Mouse (Mus musculus) testis, adult 2 months (tissue): ENCODE data around the gene Bcl2l11.

ENCODE experiments used
- CTCF ChIP-seq: fragments of 200-500 bp; IDR thresholded peaks from 2 replicates; pipeline ENCODE4 v1.5.1; 2012; ENCODE audit warnings: low read depth, mild to moderate bottlenecking, inconsistent platforms, low read length, moderate library complexity; ENCODE audit not compliant: control insufficient read depth, insufficient read depth, insufficient replicate concordance
- POLR2A ChIP-seq: fragments of 200-500 bp; IDR thresholded peaks from 2 replicates; pipeline ENCODE4 v1.6.1; 2012; ENCODE audit warnings: low read depth, mild to moderate bottlenecking, inconsistent platforms, low read length, moderate library complexity; ENCODE audit not compliant: control insufficient read depth

DNA sequence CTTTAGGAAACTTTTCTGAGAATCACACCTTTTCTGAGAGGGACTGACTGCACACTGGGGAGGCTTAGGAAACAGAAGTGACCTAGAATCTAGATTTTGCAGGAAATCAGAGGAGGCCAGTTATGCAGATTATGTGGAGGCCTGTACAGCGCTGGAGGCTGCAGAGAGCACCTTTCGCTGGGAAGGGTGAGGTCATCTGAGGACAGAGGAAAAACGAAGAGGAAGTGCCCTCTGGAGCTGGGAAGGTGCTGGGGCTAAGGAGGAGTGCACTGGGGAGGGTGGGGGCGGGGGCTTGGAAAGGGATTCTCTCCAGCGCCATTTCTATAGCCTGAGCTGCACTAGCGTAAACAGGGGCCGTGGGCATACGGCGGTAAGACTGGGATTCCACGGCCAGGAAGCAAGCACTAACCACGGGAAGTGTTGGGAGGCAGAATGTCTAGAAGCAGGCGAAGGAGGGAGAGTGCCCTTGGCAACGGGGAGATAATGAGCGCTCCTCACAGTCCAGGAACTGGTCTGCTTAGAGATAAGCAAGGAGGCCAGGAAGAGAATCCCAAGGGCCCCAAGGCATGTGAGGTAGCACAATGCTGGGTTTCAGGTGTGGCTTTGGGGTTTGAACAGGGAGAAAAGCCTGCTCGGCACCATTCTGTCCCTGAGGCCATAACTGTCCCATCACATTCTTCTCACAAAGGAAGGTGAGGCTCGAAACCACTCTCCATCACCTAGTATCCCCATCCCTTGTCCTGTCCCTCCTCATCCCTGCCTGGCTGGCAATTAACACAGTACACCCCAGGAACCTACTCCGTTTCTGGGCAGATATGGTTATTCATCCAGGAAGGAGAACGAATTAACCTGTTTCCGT lies 85.4 kb downstream of the Bcl2l11 start:
- TF ChIP-seq CTCF (no peak), POLR2A (no peak)
